Mouse (Mus musculus) G1E (cell line): ENCODE measurements around the gene Mfsd10.

ENCODE experiments used
- CTCF ChIP-seq: IDR thresholded peaks from 2 replicates; pipeline ENCODE4 v1.5.1; 2012; ENCODE audit warnings: low read depth, low read length, inconsistent platforms, mixed read lengths
- GATA1 ChIP-seq: IDR thresholded peaks from 2 replicates; pipeline ENCODE4 v1.6.1; 2012; ENCODE audit warnings: borderline replicate concordance, low read length, inconsistent platforms, mixed read lengths

DNA sequence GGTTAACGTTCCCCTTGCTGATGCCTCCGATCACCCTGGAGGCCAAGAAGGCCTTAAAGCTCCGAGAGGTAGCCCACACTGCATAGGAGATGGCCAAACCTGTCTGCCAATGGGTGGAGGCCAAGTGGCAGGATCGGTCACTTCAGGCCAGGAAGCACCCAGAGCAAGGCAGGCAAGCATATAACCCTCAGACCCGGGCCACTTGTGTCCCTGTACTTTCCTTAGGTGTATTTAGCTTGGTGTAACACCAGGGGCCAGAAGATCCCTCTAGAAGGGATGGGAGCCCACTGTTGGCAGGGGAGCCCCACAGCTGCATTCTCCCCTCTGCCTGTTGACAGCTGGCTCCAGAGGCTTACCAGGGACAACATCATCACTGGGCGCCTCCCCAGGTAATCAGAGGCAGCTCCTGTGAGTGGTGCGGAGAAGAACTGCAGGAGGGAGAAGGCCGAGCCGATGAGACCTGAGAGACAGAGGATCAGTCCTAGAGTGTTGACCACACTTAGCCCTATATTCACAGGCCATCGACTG lies 1.3 kb downstream of the Mfsd10 start:
- no peak for TF ChIP-seq CTCF
- TF ChIP-seq GATA1 = no peak
